Mouse (Mus musculus) embryonic facial prominence, embryonic 15.5 days (tissue): ENCODE data around the gene Arhgef28. TPM values are rescaled to one million over a fixed set of nuclear protein-coding genes. Genes with fewer than 3 reads are reported as not detected.

ENCODE experiments used
- ATAC-seq: fragments of 200-750 bp; cut with Nextera tagmentation; 2 replicates; pipeline ENCODE4 v1.8.0; 2017; ENCODE audit warnings: low read depth, moderate TSS enrichment; ENCODE audit not compliant: insufficient number of reproducible peaks, low FRiP score, low TSS enrichment
- H3K27ac ChIP-seq: fragments of 300-500 bp; sonication (generic); replicated peaks from 2 replicates; pipeline ENCODE4 v1.5.1; 2015; ENCODE audit warnings: mild to moderate bottlenecking, inconsistent platforms
- H3K27me3 ChIP-seq: fragments of 300-500 bp; sonication (generic); 2 replicates; pipeline ENCODE4 v1.6.1; 2015; ENCODE audit warnings: inconsistent platforms
- H3K36me3 ChIP-seq: fragments of 300-500 bp; sonication (generic); 2 replicates; pipeline ENCODE4 v1.6.1; 2015; ENCODE audit warnings: mild to moderate bottlenecking, inconsistent platforms
- H3K4me1 ChIP-seq: fragments of 300-500 bp; sonication (generic); 2 replicates; pipeline ENCODE4 v1.6.1; 2015; ENCODE audit warnings: inconsistent platforms
- H3K4me2 ChIP-seq: fragments of 300-500 bp; sonication (generic); replicated peaks from 2 replicates; pipeline ENCODE4 v1.6.1; 2015; ENCODE audit warnings: mild to moderate bottlenecking, inconsistent platforms
- H3K4me3 ChIP-seq: fragments of 300-500 bp; sonication (generic); replicated peaks from 2 replicates; pipeline ENCODE4 v1.5.1; 2015; ENCODE audit warnings: mild to moderate bottlenecking, inconsistent platforms
- H3K9ac ChIP-seq: fragments of 300-500 bp; sonication (generic); 2 replicates; pipeline ENCODE4 v1.6.1; 2015; ENCODE audit warnings: inconsistent platforms
- H3K9me3 ChIP-seq: fragments of 300-500 bp; sonication (generic); replicated peaks from 2 replicates; pipeline ENCODE4 v1.6.1; 2016; ENCODE audit warnings: inconsistent platforms
- WGBS: fragments of 180-500 bp; shearing (Covaris S2); methylation state at CpG from one replicate; pipeline ENCODE4 v1.1.7; 2015; 5-methylcytosine and 5-hydroxymethylcytosine counted together
- polyA plus RNA-seq: library from polyadenylated mRNA; unstranded; fragments of >200 nt; fragmentation: Nextera tagmentation; extraction: Ambion mirVana; gene quantifications from 2 replicates; pipeline ENCODE4 v1.2.1, GENCODE M21; 2015

The Arhgef28 gene
- polyA plus RNA-seq, 1 experiment from 2014 or later: 14.7 TPM

DNA sequence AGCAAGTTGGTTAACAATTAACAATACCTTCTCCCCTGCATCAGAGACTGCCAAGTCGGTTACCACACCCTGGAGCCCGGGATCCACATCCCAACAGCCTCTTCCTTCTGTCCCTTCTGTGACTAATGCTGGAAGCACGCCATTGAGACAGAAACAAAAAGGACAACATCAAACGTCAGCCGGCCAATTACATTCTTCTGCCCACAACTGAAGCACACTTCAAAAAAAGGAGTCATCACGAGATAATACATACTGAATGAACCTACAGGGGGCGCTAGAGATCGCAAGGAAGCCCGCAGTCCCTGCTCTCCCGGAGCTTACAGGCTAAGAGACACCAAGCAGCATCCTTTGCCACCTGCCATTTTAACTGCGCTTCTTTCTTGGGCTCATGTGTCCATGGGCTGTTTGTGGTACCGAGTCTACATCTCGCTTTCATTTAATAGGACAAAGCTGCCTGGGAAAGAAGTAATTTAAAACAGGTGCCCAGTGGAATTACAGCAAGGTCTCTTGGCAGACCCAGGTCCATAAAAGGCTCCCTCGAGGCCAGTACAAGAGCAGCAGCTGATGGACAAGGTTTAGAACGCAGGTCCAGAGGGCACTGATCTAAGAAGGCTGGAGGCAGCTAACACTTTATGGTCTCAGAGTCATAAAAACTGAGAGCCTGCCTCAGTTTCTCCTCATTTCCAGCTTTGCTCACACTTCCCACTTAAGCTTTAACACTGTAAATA is 266.6 kb downstream of the Arhgef28 start:
- no peak overlapping the region for H3K27ac ChIP-seq
- ATAC-seq: no peak
- 46% methylated on average over 15 of the region's 15 CpGs for WGBS

DNA sequence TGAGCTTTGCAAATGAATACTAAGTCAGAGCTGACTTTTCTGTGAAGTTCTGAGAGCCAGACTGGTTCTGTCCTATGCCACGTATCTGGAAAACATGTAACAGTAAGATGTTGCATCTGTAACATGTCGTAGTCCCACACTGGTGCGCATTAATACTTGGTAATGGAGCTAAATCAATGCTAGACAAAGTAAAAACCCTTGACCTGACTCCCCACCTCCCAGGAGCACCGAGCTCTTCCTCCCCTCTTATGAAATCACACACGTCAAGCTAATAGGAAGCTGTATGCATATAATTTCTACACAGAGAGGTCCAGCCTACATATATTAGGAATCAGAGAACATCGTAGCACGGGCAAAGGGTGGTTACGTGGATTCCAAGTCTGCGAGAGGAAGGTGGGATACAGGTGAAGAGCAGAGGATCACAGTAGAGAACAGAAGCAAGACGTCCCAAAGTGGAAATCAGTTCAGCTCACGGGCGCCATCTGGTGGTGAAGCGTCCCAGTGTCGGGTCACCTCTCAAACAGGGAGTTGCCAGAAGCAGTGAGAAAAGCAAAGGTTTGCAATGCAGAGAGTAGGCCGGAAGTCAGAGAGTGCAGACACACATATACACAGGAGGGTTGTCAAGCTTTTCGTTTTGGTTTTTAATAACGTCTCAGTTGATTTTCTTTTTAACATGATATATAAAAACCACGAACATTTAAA is 267.5 kb downstream of the Arhgef28 start:
- Histone ChIP-seq H3K36me3 (no peaks in the 10 kb centered on the region), H3K4me2 (no peak overlapping the region), H3K4me1 (peaks cover 26% of the 10 kb centered on the region), H3K9me3 (no peaks in the 10 kb centered on the region), H3K9ac (no peak overlapping the region), H3K27ac (no peak overlapping the region), H3K4me3 (no peak overlapping the region), H3K27me3 (no peaks in the 10 kb centered on the region)
- no peak for ATAC-seq
- 30% methylated on average over 18 of the region's 18 CpGs for WGBS

More for the DNA sequence above, 266.6 kb downstream of the Arhgef28 start:
- H3K36me3 ChIP-seq: no peaks in the 10 kb centered on the region
- no peak overlapping the region for H3K9ac ChIP-seq
- H3K4me1 ChIP-seq: peaks cover 26% of the 10 kb centered on the region
- H3K9me3 ChIP-seq: no peaks in the 10 kb centered on the region
- H3K4me3 ChIP-seq: no peak overlapping the region
- H3K27me3 ChIP-seq: no peaks in the 10 kb centered on the region
- H3K4me2 ChIP-seq: no peak overlapping the region

DNA sequence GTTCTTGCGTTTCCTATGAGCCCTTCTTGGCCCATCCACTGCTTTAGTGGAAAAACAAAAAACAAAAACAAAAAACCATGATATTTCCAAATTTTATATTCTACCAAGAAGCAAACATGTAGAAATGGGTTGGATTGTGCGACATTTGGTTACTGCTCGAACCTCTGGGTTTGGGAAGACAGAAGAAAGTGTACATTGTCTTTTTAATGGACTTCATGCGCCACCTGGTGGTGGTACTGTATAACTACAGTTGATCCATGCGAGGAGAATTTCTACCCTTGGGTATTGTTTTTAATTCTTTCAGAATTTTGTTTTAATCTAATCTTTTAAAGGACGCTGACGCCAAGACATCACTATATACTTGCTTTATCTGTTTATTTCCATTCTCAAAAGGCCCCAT is 268.3 kb downstream of the Arhgef28 start:
- ATAC-seq: no peak
- no peak overlapping the region for H3K4me3 ChIP-seq
- H3K27ac ChIP-seq: no peak overlapping the region
- no peak overlapping the region for H3K9ac ChIP-seq
- H3K4me1 ChIP-seq: peaks cover 26% of the 10 kb centered on the region
- no peaks in the 10 kb centered on the region for H3K27me3 ChIP-seq
- H3K9me3 ChIP-seq: no peaks in the 10 kb centered on the region
- H3K4me2 ChIP-seq: no peak overlapping the region
- 16% methylated on average over 7 of the region's 7 CpGs for WGBS
- no peaks in the 10 kb centered on the region for H3K36me3 ChIP-seq

DNA sequence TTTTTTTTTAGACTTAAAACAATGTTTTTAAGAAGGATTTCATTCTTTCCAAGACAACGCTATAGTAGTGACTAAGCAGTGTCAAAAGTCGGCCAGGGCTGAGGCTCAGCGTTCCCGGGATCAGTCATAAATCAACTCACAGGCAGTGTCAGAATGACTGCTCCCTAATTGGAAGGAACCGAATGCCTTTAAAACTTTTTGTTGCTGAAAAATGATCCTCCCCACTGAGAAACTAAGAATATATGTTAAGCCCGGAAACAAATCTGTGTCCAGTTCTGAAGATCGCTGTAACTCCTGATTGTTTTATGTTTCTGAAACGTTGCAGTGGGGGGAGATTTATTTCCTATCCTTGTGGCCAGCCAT is 278.1 kb downstream of the Arhgef28 start:
- H3K4me3 ChIP-seq: no peak overlapping the region
- H3K4me2 ChIP-seq: peak overlapping the region; percentile 25
- no peak overlapping the region for H3K9ac ChIP-seq
- H3K36me3 ChIP-seq: no peaks in the 10 kb centered on the region
- ATAC-seq: no peak
- no peaks in the 10 kb centered on the region for H3K9me3 ChIP-seq
- H3K27ac ChIP-seq: peak overlapping the region; percentile 23
- no peaks in the 10 kb centered on the region for H3K27me3 ChIP-seq
- H3K4me1 ChIP-seq: peaks cover 24% of the 10 kb centered on the region
- 10% methylated on average over 8 of the region's 8 CpGs for WGBS

DNA sequence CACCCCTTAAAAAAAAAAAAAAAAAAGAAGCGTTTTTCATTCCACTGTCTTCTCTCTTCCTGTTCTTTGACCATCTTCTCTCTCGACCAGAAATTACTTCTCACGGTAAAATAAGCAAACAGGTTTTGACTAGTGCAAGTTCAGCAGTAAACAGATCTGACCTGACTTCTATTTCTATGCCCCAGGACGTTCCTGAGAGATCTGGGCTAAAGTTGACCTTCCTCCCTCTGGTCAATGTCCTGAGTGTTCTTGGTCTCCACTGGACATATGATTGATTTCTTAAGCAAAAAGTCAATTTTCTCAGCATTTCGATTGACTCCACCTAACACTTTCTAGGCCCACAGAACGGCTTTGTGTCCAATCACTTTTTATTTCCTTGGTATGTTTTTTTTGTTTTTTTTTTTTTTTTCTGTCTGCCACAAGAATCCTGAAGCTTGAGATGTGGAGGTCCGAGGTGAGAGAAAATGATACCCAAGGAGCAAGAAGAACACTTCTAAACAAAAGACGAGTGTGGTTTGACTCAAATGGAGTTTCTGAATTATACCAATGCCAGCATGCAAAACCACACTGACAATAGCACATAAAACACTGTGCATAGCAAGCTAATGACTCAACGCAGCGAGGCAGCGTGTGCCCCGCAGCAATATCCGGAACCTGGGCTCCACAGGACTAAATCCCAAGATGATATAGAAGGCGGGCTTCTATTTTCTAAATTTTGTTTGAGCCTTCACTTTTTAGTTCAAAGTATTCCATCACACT is 278.7 kb downstream of the Arhgef28 start:
- no peaks in the 10 kb centered on the region for H3K9me3 ChIP-seq
- H3K4me1 ChIP-seq: peaks cover 24% of the 10 kb centered on the region
- H3K36me3 ChIP-seq: no peaks in the 10 kb centered on the region
- WGBS: 24% methylated on average over 14 of the region's 14 CpGs
- H3K4me3 ChIP-seq: no peak overlapping the region
- ATAC-seq: no peak
- H3K9ac ChIP-seq: no peak overlapping the region
- H3K27ac ChIP-seq: peak overlapping the region; percentile 23
- H3K4me2 ChIP-seq: peak overlapping the region; percentile 25
- no peaks in the 10 kb centered on the region for H3K27me3 ChIP-seq

DNA sequence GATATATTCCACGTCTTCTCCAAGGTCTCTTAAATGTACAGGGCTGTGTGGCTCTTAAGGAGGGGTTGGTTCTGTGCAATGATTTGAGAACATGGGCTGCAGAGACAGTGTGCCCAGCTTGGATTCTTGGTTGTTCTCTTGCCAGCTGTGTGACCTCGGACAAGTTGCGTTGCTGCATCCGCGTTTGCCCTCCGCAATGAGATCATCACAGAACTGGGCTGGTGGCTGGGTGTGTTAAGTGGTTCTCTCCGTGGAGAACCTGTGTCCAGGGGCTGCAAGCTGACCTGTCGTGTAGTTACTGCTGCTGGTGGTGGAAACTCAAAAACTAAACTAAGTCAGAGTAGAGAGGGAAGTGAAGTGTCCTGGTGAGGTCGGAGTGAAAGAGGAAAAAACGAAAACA is 279.9 kb downstream of the Arhgef28 start:
- Histone ChIP-seq H3K9ac (no peak overlapping the region), H3K27me3 (no peaks in the 10 kb centered on the region), H3K9me3 (no peaks in the 10 kb centered on the region), H3K4me3 (no peak overlapping the region), H3K4me1 (peaks cover 24% of the 10 kb centered on the region), H3K4me2 (no peak overlapping the region), H3K27ac (0 out of 2 replicates have a peak overlapping the region, but pooled peaks have one; percentile 17), H3K36me3 (no peaks in the 10 kb centered on the region)
- WGBS: 81% methylated on average over 10 of the region's 10 CpGs
- ATAC-seq: no peak

DNA sequence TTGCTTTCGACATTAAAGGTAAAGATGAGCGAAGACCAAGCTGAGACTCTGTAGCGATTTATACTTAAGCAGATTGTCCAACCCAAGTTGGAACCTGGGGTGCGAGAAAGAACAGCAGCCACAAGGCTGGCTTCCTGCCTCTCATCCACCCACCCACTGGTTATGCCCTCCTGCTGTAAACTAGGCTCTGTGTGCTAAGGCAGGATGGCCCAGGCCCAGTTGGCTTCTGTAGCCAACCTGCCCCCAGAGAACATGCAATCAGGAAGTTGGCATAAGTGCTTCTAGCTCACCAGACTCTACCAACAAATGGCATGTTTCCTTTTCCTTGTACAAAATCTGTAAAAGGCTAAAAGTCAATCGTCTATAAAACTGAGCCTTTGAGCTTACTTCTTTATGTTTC is 283.2 kb downstream of the Arhgef28 start:
- H3K36me3 ChIP-seq: no peaks in the 10 kb centered on the region
- no peaks in the 10 kb centered on the region for H3K9me3 ChIP-seq
- 81% methylated on average over 5 of the region's 5 CpGs for WGBS
- H3K9ac ChIP-seq: no peak overlapping the region
- no peak overlapping the region for H3K4me3 ChIP-seq
- H3K27ac ChIP-seq: no peak overlapping the region
- no peak overlapping the region for H3K4me2 ChIP-seq
- no peaks in the 10 kb centered on the region for H3K27me3 ChIP-seq
- peaks cover 27% of the 10 kb centered on the region for H3K4me1 ChIP-seq
- ATAC-seq: no peak

DNA sequence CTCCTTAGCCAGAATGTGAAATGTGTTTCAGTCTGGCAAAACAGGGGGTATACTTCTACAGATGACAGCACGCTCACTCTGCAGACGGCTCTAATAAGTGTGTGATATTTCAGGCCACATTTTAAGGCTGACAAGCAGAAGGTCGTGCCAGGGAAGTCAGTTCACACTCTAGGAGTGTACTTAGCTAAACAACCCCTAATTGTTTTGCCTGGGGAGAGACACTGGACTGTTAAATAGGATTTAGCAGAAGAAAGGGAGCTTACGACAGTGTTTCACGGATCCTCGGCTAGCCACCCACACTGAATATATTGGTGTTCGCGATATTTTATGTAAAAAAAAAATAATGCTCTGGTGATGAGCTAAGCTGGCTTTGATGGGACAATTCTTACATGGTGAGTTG is 286.6 kb downstream of the Arhgef28 start:
- Histone ChIP-seq H3K36me3 (no peaks in the 10 kb centered on the region), H3K9me3 (no peaks in the 10 kb centered on the region), H3K27ac (no peak overlapping the region), H3K9ac (no peak overlapping the region), H3K4me3 (no peak overlapping the region), H3K27me3 (no peaks in the 10 kb centered on the region), H3K4me1 (peaks cover 11% of the 10 kb centered on the region; the same call in 1 of the 2 replicates), H3K4me2 (no peak overlapping the region)
- 29% methylated on average over 8 of the region's 8 CpGs for WGBS
- no peak for ATAC-seq

DNA sequence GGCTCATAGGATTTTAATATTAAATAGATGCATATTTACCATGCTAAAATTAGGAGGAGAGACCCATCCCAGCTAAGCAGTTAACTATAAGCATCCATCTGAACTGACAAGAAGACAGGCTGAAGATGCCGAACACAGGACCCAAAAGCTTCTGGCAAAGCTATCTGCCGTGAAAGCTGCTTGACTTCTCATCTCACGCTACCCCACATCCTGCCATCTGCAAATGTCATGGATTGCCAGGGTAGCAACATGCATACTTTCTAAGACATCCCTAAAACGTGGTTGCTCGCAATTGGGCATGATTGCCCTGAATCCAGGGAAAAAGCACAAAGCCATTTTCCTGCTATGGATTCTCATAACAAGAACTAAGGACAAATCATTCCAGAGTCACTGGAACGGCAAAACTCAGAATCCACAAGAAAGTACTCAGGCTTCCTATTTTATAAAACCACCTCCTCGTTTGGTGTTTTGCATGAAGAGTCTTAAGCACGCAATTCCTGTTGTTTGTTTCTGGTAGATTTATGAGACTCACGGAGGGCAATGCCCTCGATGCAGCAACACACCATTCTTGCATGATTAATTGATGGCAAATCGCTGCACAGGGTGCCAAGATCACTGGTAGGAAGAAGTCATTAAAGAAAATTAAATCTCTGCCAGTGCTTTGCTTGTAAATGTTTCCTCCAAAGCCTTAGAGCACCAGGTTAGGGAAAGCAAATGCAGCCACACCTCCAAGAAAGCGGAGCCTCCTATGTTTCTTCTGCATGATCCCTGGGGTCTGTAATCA is 287.9 kb downstream of the Arhgef28 start:
- Histone ChIP-seq H3K36me3 (no peaks in the 10 kb centered on the region), H3K4me1 (peaks cover 11% of the 10 kb centered on the region; the same call in 1 of the 2 replicates), H3K4me3 (no peak overlapping the region), H3K9me3 (no peaks in the 10 kb centered on the region), H3K27me3 (no peaks in the 10 kb centered on the region), H3K27ac (peak overlapping the region; percentile 28; the same call in 1 of the 2 replicates), H3K9ac (no peak overlapping the region), H3K4me2 (no peak overlapping the region)
- WGBS: 63% methylated on average over 12 of the region's 12 CpGs
- ATAC-seq: no peak

DNA sequence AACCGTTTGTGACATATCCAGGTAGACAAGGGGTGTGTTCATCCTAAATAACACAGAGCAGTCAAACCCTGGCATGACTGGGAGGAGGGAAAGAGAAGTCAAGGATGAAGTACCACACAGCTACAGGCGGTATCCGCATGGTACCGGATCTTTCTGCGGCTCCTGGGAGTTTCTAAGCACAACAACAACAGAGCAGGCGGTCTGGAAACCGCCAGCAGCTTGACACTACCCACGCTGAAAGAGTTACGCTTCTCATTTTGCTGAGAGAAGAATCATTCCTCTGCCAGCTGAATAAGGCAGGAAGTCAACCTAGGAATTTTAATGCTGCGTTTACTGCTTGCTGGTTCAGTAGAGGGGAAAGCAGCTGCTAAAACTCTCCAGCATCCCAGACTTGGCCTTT is 295.2 kb downstream of the Arhgef28 start:
- Histone ChIP-seq H3K27ac (peak overlapping the region; percentile 79), H3K4me3 (no peak overlapping the region), H3K9ac (no peak overlapping the region), H3K27me3 (no peaks in the 10 kb centered on the region), H3K9me3 (no peaks in the 10 kb centered on the region), H3K4me2 (peak overlapping the region; percentile 24; the same call in 1 of the 2 replicates), H3K36me3 (no peaks in the 10 kb centered on the region), H3K4me1 (peaks cover 11% of the 10 kb centered on the region)
- 4% methylated on average over 10 of the region's 10 CpGs for WGBS
- no peak for ATAC-seq

DNA sequence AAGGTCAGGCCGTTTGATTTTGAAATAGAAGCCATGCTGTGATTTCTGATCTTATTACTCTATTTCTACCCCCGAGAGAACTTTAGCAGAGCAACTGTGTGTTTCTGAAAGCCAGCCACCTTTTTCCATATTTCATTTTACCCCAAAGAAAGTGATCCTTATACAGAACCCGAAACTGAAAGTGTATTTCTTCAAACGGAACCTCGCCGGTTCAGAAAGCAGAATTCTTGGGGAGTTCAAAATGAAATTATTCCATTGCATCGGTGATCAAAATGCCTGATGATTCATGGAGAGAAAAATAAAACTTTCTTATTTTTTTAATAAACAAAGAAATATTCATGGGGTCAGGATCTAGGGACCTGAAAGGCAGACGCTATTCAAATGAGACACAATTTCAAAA is 303.4 kb downstream of the Arhgef28 start:
- WGBS: 47% methylated on average over 8 of the region's 8 CpGs
- ATAC-seq: no peak
- Histone ChIP-seq H3K9me3 (no peaks in the 10 kb centered on the region), H3K27me3 (no peaks in the 10 kb centered on the region), H3K4me1 (peaks cover 21% of the 10 kb centered on the region), H3K9ac (no peak overlapping the region), H3K27ac (peak overlapping the region; percentile 71), H3K36me3 (no peaks in the 10 kb centered on the region), H3K4me2 (0 out of 2 replicates have a peak overlapping the region, but pooled peaks have one; percentile 20), H3K4me3 (no peak overlapping the region)
